Mouse (Mus musculus) macrophage (primary cell): Measurements from ENCODE around the gene Ubr3. TPM values are rescaled to one million over a fixed set of nuclear protein-coding genes. Genes with fewer than 3 reads are reported as not detected.

Experiments
- H3K27ac ChIP-seq: fragments of 350-480 bp; formaldehyde crosslinking; 2 replicates; pipeline ENCODE4 v1.9.0; 2021
- H3K36me3 ChIP-seq: fragments of 350-480 bp; formaldehyde crosslinking; 2 replicates; pipeline ENCODE4 v1.9.0; 2021; ENCODE audit errors: inconsistent target
- H3K4me3 ChIP-seq: fragments of 350-480 bp; formaldehyde crosslinking; 2 replicates; pipeline ENCODE4 v1.9.0; 2021; ENCODE audit errors: inconsistent target
- H3K79me2 ChIP-seq: fragments of 350-480 bp; formaldehyde crosslinking; 2 replicates; pipeline ENCODE4 v1.9.0; 2021; ENCODE audit errors: inconsistent target
- WGBS: methylation state at CpG from one replicate; pipeline ENCODE4 v1.1.7; 2026; ENCODE audit warnings: inconsistent platforms; ENCODE audit not compliant: missing documents; 5-methylcytosine and 5-hydroxymethylcytosine counted together
- polyA plus RNA-seq: library from polyadenylated mRNA; stranded (reverse); fragments of 250-400 nt; gene quantifications from 3 replicates; pipeline ENCODE4 v1.2.4, GENCODE M21; 2018; ENCODE audit warnings: inconsistent platforms
- total RNA-seq, 78 experiments: library from RNA; depleted of rRNA; stranded (reverse); fragments of 250-400 nt; gene quantifications; 1 replicate in 9 of 78; 2 replicates in 24 of 78; 3 replicates in 43 of 78; 4 replicates in 2 of 78; pipeline ENCODE4 v1.2.4; 2018; ENCODE audit warnings: inconsistent platforms in 56 of 78

Gene Ubr3
- total RNA-seq (2018; cell fraction: chromatin; rRNA removed), result 100 to 1,000 TPM in 24 of 26 experiments, 10 to 100 TPM in 2; 76.0 to 222 (median 166) TPM
- total RNA-seq (2018; cell fraction: cytosol; rRNA removed), result 10 to 100 TPM; 24.8 to 40.9 (median 31.6) TPM
- total RNA-seq (2018; cell fraction: nucleus; rRNA removed), result 100 to 1,000 TPM in 5 of 26 experiments, 10 to 100 TPM in 21; 42.1 to 121 (median 82.9) TPM
- 25.6 to 30.6 TPM (median 27.3 TPM) in 3 replicates for polyA plus RNA-seq

- Histone ChIP-seq H3K4me3 (peak within 1 kb of the TSS; percentile 85), H3K79me2 (peaks cover 46% of the 10 kb centered on the region), H3K36me3 (no peaks in the 10 kb centered on the region), H3K27ac (peak within 1 kb of the TSS; percentile 36)
- 1% methylated on average over 48 of the region's 65 CpGs for WGBS
Observed at GRCm38 (mm10) chr2:69897039-69897617, at the start of gene Ubr3. Ubr3 (plus strand) TSS chr2:69897246.

GRCm38 (mm10) chr2:69849215-69849614 is 47.8 kb upstream of the Ubr3 start:
- Histone ChIP-seq H3K36me3 (no peaks in the 10 kb centered on the region), H3K79me2 (no peaks in the 10 kb centered on the region), H3K4me3 (no peak overlapping the region), H3K27ac (no peak overlapping the region)
- WGBS, result 81% methylated on average over 6 of the region's 6 CpGs

DNA sequence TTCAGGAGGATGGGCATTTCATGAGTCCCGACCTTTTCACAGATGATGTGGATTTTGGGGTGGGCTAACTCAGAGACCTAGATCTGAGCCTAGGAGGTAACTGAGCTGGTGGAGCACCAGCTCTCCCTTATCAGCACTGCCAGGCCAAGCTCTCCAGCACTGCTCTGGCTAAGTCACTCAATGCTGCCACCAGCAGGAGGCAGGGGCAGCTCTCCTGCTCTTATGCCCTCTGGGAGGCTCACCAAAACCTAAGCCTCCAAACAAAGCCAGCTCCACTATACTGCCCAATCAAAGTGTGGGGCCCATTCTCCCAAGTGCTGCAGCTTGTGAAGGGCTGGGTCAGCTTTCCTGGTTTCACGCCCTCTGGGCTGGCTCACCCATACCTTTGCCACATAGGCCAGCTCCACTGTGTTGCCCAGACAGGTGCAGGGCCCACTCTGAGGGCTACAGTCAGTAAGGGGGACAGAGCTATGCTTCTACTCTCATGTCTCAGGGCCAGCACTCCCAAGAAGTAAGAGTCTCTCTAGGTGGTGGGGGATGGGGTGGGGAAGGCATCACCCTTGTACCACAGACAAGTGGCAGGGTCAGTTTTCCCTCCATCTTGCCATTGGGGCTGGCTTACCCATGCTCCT is 45.5 kb upstream of the Ubr3 start:
- 85% methylated on average over 2 of the region's 2 CpGs for WGBS
- Histone ChIP-seq H3K36me3 (no peaks in the 10 kb centered on the region), H3K27ac (no peak overlapping the region), H3K4me3 (no peak overlapping the region), H3K79me2 (no peaks in the 10 kb centered on the region)

- no peaks in the 10 kb centered on the region for H3K79me2 ChIP-seq
- 21% methylated on average over 8 of the region's 8 CpGs for WGBS
- H3K27ac ChIP-seq, result no peak overlapping the region
- H3K4me3 ChIP-seq, result no peak overlapping the region
- no peaks in the 10 kb centered on the region for H3K36me3 ChIP-seq
Observed at GRCm38 (mm10) chr2:69856392-69856791, 40.7 kb upstream of the Ubr3 start.

- Histone ChIP-seq H3K27ac (no peak overlapping the region), H3K4me3 (no peak overlapping the region), H3K36me3 (no peaks in the 10 kb centered on the region), H3K79me2 (peaks cover 12% of the 10 kb centered on the region)
- 85% methylated on average over 1 of the region's 1 CpGs for WGBS
Observed at GRCm38 (mm10) chr2:69857882-69858281, 39.2 kb upstream of the Ubr3 start.

DNA sequence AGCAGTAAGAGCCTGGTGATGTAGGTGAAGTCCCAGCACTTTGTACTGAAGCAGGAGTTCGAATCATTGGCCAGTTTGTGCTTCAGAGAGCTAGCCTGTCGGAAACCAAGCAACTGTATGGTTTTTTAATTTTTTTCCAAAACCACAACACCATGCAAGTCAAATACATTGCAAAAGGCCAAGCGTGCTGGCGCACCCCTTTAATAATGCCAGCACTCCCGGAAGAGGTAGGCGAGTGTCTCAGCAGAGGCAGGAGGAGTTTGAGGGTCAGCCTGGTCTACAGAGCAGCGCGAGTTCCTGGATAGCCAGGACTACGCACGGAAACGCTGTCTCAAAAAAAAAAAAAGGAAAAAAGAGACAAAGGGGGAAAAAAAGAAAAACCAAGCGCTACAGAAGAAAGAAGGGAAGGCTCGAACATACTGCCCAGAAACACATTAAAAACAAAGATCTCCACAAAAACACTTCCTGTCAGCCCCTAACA is 36.0 kb upstream of the Ubr3 start:
- H3K36me3 ChIP-seq, result peaks cover 1% of the 10 kb centered on the region
- H3K4me3 ChIP-seq, result peak overlapping the region; percentile 92
- peak overlapping the region; percentile 79 for H3K27ac ChIP-seq
- peaks cover 43% of the 10 kb centered on the region for H3K79me2 ChIP-seq
- 2% methylated on average over 8 of the region's 13 CpGs for whole genome bisulfite sequencing

DNA sequence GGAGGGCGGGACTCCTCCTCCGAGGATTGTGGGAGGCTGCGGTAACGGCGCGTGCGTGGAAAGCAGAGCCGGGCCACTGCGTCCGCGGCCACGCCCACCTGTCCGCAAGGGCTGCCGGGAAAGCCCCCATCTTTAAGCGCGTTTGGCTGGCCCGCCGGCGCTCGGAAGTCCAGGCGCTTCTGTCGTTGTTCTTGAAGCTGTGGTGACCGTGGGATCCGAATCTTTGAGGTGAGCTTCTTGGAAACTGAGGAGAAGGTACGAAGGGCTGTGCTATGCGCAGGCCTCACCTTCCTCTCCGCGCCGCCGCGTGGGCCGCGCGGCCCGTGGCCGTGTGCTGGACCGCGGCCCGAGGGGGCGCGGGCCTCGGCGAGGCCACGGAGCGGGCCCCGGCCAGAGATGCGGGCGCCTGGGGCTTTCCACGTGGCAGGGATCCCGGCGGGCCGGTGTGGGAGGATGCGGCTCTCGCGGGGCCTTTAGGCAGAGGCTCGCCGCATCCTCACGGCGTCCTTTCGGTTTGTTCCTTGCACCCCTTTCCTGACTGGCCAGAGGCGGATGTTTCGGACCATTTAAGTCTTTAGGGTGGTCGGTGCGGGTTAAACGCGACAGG is 35.5 kb upstream of the Ubr3 start, which contains the start of gene Ssb:
Gene Ssb (plus strand): TSS at position 78 of the 607 bp plus-strand sequence.
- Histone ChIP-seq H3K36me3 (peaks cover 7% of the 10 kb centered on the region), H3K79me2 (peaks cover 48% of the 10 kb centered on the region), H3K27ac (peak within 1 kb of the TSS; percentile 79), H3K4me3 (peak within 1 kb of the TSS; percentile 92)
- under 1% methylated on average over 60 of the region's 66 CpGs for WGBS

DNA sequence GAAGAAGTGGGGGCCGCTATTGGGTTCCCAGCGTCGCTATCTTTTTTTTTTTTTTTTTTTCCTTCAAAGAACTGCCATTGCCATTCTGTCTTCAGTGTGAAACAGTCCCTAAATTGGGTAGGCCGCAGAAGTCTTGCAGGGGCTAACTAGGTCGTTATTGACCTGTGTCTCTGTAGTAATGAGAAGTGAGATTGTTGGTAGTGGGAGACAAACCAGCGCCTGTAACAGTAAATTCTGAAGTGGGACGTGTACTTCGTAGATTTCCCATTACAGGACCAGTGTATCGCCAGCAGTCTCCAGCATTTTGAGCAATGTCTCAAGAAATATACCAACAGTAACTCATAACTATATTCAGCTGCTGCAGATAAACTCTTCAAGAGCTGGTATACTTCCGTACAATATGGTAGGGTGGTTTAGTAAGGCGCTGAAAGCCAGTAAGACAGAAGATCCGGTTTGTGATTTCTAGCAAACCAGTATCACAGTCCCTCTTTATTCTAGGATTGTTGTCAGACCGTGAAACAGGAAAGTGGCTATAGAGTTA is 34.9 kb upstream of the Ubr3 start:
- Histone ChIP-seq H3K27ac (peak overlapping the region; percentile 48), H3K36me3 (peaks cover 13% of the 10 kb centered on the region), H3K79me2 (peaks cover 48% of the 10 kb centered on the region), H3K4me3 (peak overlapping the region; percentile 92)
- WGBS, result 0% methylated on average over 13 of the region's 13 CpGs

GRCm38 (mm10) chr2:69883990-69884391 is 13.1 kb upstream of the Ubr3 start:
- WGBS, result 65% methylated on average over 2 of the region's 2 CpGs
- no peak overlapping the region for H3K27ac ChIP-seq
- no peak overlapping the region for H3K4me3 ChIP-seq

GRCm38 (mm10) chr2:69884581-69884980 is 12.5 kb upstream of the Ubr3 start:
- no peak overlapping the region for H3K27ac ChIP-seq
- 22% methylated on average over 6 of the region's 6 CpGs for WGBS
- peak overlapping the region; percentile 67 for H3K4me3 ChIP-seq
- H3K79me2 ChIP-seq, result peaks cover 12% of the 10 kb centered on the region; the same call in 1 of the 2 replicates
- H3K36me3 ChIP-seq, result no peaks in the 10 kb centered on the region

More at GRCm38 (mm10) chr2:69883990-69884391, 13.1 kb upstream of the Ubr3 start:
- Histone ChIP-seq H3K36me3 (no peaks in the 10 kb centered on the region), H3K79me2 (peaks cover 12% of the 10 kb centered on the region; the same call in 1 of the 2 replicates)

- WGBS, result 7% methylated on average over 11 of the region's 12 CpGs
- H3K4me3 ChIP-seq, result peak overlapping the region; percentile 67
- H3K27ac ChIP-seq, result peak overlapping the region; percentile 57
- no peaks in the 10 kb centered on the region for H3K36me3 ChIP-seq
- H3K79me2 ChIP-seq, result peaks cover 12% of the 10 kb centered on the region; the same call in 1 of the 2 replicates
Observed at GRCm38 (mm10) chr2:69885050-69885449, 12.0 kb upstream of the Ubr3 start.

DNA sequence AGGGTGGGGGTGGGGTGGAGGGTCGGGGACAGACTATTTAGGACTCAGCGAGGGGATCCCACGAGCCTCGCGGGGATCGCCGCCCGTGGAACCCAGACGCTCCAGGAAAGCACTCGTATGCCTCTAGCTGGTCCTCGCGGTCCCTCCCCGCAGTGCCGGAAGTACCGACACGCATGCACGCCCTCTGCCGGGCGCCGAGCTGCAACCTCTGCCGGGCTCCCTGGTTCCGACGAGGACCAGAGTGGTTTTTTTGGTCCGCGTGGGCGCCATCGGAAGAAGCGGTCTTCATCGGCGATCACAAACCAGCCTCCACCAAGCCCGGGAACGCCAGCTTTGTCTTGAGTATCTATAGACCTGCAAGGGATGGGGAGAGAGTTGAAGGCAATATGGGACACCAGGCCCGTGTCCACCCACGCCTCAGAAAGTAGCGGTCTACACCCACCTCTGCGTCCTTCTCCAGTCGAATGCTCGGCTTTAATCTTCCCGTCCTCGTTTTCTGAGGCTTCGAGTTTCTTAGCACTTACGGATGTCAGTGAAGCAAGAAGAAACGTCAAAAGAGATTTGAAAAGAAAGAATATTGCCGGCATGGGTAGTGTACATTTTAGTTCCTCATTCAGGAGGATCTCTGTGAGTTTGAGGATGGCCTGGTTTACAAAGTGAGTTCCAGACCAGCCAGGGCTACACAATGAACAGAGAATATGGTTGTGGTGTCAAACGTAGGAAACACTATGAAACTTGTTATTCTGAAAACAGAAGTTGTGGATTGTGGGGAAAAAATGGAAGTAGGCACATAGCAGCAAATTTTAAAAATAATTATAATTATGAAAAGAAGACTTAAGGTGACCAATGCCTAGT is 11.4 kb upstream of the Ubr3 start, which contains the start of gene Mettl5:
Gene Mettl5 (minus strand): TSS at position 165 of the 855 bp plus-strand sequence.
- peaks cover 12% of the 10 kb centered on the region; the same call in 1 of the 2 replicates for H3K79me2 ChIP-seq
- WGBS, result under 1% methylated on average over 44 of the region's 45 CpGs
- peak within 1 kb of the TSS; percentile 57 for H3K27ac ChIP-seq
- H3K4me3 ChIP-seq, result peak within 1 kb of the TSS; percentile 67
- H3K36me3 ChIP-seq, result no peaks in the 10 kb centered on the region

DNA sequence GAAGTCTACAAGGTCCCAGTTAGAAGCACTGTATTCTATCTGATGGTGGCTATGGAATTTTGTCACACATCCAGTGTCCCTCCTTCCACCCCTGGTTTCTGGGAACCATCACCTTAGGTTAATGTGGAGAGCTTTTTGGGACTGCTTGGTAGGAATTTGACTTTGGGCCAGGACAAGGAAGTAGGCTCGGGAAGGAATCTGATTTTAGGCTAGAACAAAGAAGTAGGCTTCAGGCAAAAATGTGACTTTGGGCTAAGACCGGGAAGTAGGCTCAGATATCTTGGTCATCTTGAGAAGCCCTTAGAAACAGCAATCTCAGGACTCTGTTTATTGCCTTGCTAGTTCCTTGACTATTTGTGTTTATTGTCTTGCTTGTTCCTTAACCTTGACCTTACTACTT is 8.1 kb upstream of the Ubr3 start:
- H3K27ac ChIP-seq, result no peak overlapping the region
- WGBS, result 93% methylated on average over 2 of the region's 2 CpGs

More for the DNA sequence above, 8.1 kb upstream of the Ubr3 start:
- no peaks in the 10 kb centered on the region for H3K36me3 ChIP-seq
- H3K4me3 ChIP-seq, result no peak overlapping the region
- H3K79me2 ChIP-seq, result peaks cover 6% of the 10 kb centered on the region; the same call in 1 of the 2 replicates
